Mouse (Mus musculus): Measurements from ENCODE around the gene Phgdh.
A peak's percentile ranks its signal among the peaks of the same experiment; 100 is the strongest.

Phgdh gene

DNA sequence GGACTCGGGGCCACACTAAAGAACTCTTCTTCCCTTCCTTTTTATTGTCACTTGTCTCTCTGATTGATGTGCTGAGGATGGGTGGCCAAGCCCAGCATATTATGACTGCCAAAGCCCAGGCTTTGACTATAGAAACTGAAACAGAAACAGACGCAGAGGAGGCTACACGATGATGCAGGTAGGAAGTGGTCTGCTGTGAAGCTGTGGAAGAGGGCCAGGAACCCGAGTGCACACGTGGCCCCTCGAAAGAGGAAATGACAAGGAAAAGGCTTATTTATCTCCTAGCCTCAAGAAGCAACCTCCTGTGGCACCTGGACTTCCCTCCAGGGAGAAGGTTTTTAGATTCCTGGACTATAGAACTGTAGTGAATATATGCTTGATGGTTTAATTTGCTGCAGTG is 8.3 kb upstream of the Phgdh start:
- peak; percentile 71 to 73 for DNase-seq (ENCODE audit: low spot score in 2 of 2)

DNA sequence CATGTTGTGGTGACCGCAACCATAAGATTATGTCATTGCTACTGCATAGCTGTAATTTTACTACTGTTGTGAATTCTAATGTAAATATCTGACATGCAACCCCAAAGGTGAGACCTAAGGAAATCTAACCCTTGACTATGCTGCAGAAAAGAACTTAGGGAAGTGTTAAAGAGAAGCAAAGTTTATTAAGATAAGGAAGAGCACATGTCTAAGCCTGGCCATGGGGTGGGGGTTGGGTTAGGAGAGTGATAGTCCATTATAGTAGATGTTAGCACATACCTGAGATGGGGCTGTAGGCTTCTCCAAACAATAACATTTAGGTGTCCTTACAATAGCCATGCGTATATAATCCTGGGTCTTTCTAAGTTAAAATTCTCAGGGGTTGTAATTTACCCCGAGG is 3.4 kb upstream of the Phgdh start:
- DNase-seq (ENCODE audit: low spot score in 2 of 2): no peak

DNA sequence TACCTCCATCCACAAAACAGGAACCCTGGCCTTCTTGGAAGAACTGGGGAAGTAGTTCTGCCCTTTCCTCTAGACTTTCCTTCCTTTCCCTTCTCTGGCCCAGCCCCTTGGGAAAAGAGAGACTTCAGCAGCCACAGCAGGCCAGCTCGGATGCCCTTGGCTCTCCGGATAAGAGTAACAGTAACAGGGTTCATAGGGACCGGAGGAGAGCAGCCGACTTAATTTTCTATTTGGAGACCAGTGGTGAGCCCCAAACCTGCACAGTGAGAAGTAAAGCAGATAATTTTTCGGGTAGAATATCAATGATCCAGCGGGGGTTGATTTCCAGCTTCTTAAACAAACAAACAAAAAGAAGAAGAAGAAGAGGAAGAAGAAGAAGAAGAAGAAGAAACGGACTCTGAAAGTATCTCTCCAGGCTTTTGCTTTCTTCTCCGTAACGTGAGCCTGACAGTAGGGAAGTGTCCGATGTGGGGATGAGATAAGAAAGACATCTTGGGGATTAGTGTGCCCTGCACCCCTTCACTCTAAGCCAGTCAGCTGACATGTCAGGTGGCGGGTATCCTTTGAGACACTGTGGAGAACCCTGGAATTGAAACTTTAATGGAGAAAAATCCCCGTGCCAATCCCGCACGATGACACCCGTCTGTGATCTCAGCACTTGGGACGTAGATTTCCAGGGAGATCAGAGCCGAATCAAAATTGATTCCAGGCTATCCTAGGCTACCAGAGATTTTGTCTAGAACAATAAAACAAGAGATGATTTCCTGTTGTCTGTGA is 1.2 kb upstream of the Phgdh start:
- no peak for DNase-seq (ENCODE audit: low spot score in 2 of 2)

DNA sequence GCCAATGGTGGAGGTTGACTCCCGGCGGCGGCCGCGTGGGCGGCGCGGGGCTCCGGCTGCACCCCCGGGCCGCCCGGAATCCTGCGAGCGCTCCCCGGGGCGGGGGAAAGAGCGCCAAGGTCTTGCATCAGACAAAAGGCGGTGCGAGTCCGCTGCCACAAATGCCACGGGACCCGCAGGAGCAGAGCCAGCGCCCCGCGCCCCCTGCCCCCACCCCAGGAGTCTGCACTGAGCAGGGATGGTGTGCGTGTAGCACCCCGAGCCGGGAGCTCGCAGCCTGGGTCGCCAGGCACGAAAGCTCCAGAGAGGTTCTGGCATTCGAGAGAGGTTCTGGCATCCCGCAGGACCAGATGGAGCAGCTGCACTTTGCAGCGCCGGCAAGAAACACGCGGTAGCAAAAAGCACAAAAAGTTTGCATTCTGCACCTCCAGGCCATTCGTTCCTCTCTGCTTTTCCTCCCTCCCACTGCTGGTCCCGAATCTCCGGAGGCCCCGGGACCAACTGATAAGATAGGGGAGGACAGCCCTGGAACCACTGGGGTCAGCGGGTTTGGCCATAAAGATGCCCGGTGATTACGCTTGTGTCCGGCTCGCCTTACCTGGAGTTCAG is 589 bp downstream of the Phgdh start:
- DNase-seq (ENCODE audit: low spot score in 2 of 2): peak; percentile 36 to 37

DNA sequence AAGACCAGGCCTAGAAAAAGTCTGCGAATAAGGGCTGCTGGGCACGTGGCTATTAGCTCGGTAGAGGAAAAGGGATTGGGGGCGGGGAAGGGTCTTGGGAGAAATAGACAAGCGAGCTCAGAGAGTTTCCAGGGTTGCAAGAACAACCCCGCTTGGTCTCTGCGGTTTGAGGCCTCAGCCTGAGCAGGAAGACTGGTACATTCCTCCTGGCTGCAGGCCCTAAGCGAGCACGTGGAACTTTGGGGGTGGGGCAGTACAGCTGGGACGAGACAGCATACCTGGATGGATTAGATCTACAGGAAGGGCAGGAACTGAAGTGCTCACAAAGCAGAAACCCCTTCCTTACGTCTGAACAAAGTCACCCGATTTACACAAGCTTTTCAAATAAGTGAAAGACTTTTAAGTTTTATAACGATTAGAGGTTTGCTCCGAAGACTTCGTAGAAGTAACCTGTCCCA is 1.2 kb downstream of the Phgdh start:
- DNase-seq (ENCODE audit: low spot score in 2 of 2): peak; percentile 17 to 31

DNA sequence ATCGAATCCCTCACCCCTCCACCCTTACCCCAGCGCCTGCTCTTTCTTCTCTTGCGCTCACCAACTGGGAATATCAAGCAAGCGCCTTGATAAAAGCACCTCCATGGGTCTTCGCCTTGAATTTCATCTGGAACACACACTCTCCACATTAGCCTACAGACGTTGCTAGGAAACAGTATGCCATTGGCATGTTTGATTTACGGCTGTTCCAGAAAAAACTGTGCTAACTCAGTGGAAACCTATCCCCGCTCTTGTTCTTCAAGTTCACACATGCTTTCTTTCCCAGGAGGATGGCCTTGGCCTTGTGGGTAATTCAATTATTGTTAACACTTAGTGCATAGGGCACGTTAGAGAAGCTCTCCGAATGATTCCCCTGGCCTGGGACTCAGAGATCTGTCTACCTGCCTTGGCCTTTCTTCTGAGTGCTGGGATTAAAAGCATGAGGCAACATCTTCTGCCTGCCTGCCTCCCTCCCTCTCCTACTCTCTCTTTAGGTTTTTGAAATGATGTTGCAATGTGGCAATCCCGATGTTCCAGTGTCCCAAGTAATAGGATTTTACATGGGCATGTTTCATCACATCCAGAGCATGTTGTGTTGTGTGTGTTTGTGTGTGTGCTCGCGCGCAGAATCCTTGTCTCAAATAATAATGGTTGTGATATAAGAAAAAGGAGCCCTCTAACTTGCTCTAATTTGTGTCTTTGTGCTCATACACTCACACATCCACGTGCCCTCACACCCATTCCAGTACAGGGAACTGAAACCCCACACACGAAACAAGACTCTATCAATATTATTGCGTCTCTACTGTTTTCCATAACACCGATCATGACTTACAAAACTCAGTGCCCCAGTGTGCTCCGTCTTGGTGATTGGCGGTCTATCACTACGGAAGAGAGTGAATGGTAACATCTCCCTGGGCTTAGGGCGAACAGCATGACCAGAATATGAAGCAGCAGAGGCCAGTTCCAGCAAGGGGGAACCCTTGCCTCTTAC is 2.8 kb downstream of the Phgdh start:
- peak; percentile 66 to 72 for DNase-seq (ENCODE audit: low spot score in 2 of 2)

DNA sequence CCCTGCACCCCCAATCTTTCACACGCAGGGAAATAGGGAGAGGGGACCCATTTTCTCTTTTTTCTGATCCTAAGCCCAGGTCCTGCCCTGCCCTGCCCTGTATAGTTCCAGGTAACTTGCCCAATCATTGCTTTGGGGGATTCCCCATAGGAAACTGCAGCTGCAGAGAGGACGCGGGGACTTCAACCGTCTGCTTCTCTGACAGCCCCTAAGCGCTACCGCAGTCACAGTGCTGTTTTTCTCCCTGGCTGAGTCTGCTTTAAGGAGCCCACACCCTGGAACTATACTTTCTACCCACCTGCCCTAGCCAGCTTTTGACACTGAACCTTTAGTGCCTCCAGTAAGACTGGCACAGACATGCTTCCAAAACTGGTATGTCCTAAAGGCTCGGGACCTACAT is 3.9 kb downstream of the Phgdh start:
- peak; percentile 58 to 66 for DNase-seq (ENCODE audit: low spot score in 2 of 2)

DNA sequence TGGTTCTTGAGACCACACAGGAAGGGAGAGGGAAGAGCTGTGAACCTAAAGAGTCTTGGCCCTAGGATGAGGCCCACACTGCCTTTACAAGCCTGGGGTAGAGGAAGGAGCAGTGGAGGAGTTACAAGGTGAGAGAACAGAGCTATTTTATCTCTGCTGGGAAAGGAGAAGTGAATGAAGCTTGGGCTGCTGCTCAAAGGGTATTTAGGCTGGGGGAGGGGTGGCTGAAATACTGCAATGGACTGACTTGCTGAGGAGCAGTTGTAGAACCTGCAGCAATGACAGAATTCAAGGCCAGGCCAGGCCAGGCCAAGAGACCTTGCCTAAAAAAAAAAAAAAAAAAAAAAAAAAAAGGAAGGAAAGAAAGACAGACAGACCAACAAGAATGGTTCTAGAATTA is 4.5 kb downstream of the Phgdh start:
- peak; percentile 18 to 32 for DNase-seq (ENCODE audit: low spot score in 2 of 2)

DNA sequence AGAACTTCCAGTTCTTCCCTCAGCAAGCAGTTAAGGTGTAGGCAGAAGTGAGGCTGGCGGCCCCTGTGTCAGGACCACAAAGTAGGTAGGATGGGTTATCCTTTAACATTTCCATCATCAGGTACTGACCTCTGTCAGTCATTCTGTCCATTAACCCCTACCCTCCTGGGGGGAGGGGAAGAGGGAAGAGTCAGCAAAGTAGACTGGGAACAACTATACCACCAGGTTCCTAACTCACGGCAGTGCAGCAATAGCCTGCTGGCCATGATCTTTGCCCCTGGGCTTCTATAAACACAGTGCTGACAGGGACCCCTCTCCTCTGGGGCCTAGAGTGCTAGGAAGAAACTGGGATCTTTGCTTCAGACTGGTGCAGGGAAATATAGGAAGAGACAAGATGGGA is 5.8 kb downstream of the Phgdh start:
- no peak for DNase-seq (ENCODE audit: low spot score in 2 of 2)

DNA sequence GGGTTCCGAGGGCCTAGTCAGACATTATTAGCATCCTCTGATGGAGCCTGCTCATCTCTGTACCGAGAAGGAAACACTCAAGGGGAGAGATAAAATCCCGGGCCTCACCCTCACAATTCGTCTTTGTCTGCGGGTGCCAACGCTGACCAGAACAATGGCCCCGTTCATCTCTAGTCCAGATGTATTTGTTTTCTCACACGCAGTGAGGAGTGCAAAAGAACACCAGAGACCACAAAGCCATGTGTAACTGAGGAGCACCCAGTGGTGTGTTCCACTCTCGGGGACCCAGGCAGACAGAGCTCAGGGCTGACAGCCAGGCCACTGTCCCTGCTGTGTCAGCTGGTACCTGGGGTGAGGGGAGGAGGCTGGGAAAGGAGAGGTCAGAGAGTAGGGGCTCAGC is 15.6 kb downstream of the Phgdh start:
- no peak for DNase-seq (ENCODE audit: low spot score in 2 of 2)

DNA sequence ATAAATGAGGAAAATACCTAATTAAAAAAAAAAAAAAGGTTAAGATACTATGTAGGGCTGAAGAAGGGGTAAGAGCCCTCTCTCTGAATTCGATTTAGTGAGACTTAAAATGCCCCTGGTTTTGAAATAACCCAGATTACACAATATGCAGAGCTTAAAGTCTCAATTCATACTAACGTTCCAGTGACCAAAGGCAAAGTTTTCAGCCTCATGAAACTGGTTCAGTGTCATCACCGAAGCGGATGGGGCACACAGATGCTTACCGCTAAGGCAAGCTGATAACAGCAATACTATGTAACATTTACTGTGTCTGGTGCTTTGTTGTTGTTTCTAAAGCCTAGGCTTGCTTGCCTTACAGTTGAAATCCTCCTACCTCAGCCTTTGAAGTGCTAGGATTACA is 17.6 kb downstream of the Phgdh start:
- DNase-seq (ENCODE audit: low spot score in 2 of 2): no peak

DNA sequence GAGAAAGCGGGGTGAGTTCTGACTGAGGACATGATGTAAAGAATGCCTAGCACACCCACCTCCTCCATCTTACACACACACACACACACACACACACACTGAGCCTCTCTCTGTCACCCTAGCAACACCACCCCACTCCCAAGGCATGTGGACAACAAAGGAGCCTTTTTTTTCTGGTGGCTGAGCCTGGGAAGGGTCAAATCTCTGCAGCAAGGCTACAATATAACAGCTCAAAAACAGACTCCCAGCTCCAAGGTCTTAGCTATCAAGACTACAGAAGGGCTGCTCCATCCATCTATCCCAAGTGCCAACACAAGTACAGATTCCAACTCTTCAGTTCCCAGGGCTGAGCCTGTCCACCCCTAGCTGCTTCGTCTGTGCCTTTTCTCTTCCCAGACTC is 20.6 kb downstream of the Phgdh start:
- no peak for DNase-seq (ENCODE audit: low spot score in 2 of 2)

DNA sequence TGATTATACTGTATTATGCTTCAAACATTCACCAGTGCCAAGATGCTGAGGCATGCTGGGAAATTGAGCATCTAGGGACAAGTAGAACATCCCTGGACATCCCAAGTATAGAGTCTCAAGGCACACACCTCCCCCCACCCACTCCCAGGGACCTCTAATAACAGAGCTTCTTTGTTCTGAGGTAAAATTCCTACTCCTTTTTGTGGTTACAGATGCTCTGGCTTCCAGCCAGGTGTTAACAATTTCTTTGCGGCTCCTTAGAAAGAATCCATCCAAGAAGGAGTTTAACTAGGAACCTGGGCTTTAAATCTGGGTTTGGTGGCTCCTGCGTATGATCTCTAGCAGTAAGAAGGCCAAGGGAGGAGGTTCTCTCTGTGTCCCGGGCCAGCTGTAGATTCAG is 22.6 kb downstream of the Phgdh start:
- DNase-seq (ENCODE audit: low spot score in 2 of 2): no peak

DNA sequence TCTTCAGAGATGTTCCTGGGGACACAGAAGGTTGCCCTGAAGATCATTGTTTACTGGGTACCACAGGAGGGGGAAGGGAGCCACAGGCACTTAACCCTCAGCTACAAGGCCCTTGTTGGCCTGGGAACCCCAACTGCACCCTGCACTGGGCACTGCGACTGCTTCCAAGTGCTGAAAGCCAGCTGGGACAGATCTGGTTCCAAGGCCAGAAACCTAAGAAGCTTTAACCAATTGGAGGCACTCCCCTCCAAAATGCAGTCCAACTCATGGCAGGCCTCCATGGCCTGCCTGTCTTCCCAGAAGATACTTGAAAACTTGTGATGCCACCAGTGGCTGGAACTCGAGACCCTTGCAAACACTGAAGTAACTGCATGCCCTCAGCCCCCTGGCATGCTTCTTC is 24.6 kb downstream of the Phgdh start:
- no peak for DNase-seq (ENCODE audit: low spot score in 2 of 2)

DNA sequence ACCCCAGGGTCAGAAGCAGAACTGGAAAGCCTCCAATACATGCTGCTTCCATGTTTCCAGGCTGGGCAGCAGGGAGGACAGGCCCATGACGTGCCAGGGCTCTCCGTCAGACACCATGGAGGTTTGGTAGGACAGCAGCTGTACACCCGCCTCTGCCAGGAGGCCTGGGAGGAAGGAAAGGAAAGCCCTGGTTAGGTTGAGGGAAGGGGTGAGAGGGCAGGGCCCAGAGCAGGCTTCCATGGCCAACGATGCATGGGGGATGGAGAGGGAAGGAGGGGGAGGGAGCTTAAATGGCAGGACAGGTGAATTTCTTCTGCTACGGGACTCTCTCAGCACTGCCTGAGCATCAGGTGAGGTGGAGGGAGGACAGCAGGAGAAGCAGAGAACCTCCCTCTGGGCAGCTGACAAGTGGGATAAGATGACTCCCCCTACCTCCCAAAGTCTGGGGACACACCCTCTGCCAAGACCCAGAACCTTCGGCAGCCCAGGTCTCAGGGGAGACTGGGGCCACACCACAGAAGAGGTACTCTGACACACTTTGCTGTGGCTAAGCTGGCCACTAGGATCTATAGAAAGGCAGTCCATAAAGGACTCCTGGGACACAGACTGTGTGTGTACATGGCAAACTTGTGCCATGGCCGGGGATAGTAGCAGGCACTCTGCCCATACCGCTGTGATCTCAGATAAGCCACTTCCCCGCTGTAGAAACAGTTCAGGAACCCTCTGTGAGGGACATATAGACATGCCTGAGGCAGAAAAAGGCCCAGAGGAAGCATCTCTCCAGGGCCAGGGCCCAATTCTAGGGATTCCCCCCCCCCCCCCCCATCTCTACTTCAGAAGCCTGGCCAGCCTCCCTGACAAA is 26.3 kb downstream of the Phgdh start:
- no peak for DNase-seq (ENCODE audit: low spot score in 2 of 2)

DNA sequence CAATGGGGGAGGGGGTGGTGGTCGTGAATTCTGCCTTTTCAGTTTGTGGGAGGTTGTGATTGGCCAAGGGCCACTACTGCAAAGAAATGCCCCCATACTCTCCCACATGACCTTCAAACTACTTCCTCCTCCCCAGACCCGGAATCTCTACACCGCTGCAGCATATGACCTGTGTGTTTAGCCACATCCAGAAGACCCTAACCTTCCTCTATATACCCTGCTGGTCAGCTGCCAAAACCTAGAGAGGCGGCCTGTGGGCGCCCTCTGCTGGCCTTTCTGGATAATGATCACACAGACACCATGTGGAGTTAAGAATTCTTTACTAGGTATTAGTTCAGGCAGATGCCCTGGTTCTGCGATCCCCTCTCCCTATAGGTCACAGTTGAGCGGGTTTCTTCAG is 26.9 kb downstream of the Phgdh start:
- DNase-seq (ENCODE audit: low spot score in 2 of 2): peak; percentile 21 to 37

DNA sequence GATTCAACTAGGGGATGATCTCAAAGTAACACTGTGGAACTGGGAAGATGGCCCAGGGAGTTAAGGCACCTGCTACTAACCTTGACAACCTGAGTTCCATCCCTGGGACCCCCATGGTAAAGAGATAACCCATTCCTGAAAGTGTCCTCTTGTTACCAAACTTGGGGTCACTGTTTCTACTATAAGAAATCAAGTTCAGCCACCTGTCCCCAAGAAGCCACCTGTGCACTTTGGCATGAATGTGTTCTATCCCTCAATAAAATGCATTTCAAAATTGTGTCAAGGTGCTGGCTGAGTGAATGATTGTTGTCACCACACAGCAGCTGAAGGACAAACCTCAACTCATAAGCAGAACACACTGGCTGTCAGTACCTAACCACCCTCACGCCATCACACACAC is 29.3 kb downstream of the Phgdh start:
- DNase-seq (ENCODE audit: low spot score in 2 of 2): no peak

DNA sequence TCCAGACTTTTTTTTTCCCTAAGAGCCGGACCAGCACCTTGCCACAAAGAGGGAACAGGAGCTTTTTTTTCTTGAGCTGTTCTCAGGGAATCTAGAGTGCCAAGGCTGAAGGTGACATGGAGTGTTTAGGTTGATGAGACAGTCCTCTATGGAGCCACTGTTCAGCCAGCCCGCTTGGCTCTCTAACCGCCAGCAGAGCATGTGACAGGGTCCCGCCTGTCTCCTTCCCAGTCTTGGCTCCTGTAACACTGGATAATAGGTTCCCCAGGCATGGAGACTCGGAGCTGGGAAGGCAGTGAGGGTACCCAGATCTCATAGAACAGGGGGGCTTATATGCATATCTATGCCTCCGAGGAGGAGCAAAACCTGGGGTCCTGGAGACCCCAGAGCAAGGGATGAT is 31.2 kb downstream of the Phgdh start:
- no peak for DNase-seq (ENCODE audit: low spot score in 2 of 2)

DNA sequence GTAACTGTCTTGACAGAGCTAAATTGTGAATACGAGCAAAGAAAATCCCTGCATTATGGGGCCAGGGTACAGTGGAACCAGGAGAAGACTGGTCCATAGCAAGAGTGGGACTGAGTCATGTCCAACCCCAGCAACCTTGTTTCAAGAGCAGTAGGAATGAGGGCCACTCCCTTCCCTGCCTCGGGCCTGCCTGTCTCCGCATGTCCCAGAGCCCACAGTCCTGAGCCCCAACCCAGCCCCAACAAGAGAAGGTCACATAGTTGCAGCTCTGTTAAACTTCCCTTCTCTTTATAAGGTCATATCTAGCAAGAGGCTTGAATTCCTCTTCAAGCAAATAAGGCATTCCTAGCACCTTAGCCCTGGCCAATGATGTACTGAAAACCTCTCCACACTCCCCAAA is 38.0 kb downstream of the Phgdh start:
- DNase-seq (ENCODE audit: low spot score in 2 of 2): no peak

DNA sequence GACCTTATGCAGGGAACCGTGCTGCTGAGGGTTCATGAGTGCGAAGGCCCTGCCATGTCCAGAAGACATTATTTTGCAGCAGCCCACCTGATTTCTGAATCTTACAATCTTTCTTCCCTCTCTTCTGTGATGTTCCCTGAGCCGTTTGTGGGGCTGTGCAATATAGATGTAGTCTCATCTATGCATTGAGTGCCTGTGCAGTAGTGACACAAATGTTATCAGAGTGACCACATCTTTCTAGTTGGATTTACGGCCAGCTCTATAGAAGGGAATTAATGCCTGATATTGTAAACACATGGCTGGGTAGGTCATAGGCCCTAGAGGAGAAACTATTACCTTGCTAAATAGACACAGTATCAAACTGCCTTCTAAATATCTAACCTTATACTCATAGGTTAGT is 39.5 kb downstream of the Phgdh start:
- DNase-seq (ENCODE audit: low spot score in 2 of 2): no peak

DNA sequence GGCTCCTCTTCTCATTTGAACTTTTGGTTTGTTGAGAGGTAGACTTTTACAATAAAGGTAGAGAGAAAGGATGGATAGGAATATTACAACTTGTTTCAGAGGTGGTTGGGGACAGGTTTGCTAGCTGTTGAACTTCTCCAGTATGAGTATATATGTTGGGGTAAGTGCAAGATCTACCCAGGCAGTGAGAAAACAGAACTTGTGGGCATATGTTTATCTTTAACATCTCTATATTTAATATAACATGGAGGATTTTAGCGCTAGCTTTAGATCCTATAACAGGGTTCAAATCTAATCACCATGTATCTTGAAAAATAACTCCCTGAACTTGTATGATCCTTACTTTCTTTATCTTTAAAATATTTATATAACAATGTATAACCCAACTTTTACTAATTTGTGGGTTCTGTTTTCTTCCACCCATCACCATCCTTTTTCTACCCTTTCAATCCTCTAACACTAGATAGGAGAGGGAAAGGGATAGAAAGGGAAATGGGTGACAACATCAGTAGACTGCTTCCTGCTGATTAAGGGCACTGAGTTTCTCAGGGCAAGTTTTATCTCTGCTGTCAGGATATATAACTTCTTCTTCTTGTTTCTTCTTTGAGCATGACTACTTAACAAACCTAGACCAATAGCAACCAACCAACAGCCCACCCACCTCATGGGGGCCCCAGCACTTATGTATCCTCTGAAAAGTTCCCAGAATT is 40.2 kb downstream of the Phgdh start:
- no peak for DNase-seq (ENCODE audit: low spot score in 2 of 2)

Data from spleen, postnatal 36 days (tissue).